Mouse (Mus musculus) ES-E14 (cell line): ENCODE results near the gene Muc13.

Experiments
- CHD2 ChIP-seq: IDR thresholded peaks from 2 replicates; pipeline ENCODE4 v1.6.1; 2014; ENCODE audit warnings: mild to moderate bottlenecking, low read depth, low read length, inconsistent platforms
- MAFK ChIP-seq: IDR thresholded peaks from 2 replicates; pipeline ENCODE4 v1.6.1; 2014; ENCODE audit warnings: mild to moderate bottlenecking, low read depth, low read length, inconsistent platforms; ENCODE audit not compliant: insufficient read depth
- ZC3H11A ChIP-seq: IDR thresholded peaks from 2 replicates; pipeline ENCODE4 v1.6.1; 2012; ENCODE audit warnings: low read depth, mild to moderate bottlenecking, inconsistent platforms, low read length, borderline replicate concordance
- ZNF384 ChIP-seq: IDR thresholded peaks from 2 replicates; pipeline ENCODE4 v1.6.1; 2012; ENCODE audit warnings: low read depth, low read length, inconsistent platforms

DNA sequence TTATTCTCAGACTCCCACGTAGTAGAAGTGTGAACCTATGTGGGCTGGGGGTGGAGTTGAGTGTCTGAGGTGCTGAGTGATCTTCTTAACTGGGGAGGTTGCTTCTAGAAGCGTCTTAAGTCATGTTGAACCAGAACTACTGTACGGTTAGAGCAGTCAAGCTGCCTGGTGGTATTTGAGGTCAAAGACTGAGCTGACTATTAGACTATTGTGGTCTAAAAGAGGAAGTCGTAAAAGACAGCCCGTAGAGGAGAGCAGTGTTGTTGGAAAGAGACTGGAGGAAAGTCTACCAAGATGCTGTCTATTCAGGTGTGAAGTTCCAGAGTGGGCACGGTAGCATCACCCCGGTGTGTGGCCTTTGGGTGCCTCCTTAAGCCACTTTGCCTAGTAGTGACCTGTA lies 24.0 kb upstream of the Muc13 start:
- no peak for TF ChIP-seq MAFK
- TF ChIP-seq CHD2: no peak
- no peak for TF ChIP-seq ZNF384
- no peak for TF ChIP-seq ZC3H11A
